Mouse (Mus musculus): ENCODE measurements around the gene Rps15. TPM values are rescaled to one million over a fixed set of nuclear protein-coding genes. Genes with fewer than 3 reads are reported as not detected.
"Not testable (repeated sequence)": the region's sequence is repeated elsewhere in the genome, so short reads cannot be mapped to it uniquely, and the experiment has no call there.

Rps15 gene
- total RNA-seq (2021), result 100 to 1,000 TPM; 703 to 732 TPM

GRCm38 (mm10) chr10:80292251-80293146, at the start of gene Rps15:
Gene Rps15 (plus strand): TSS chr10:80292453.
- intact Hi-C loops (cut with DNase I), result no loop called here
- DNase-seq (ENCODE audit: low spot score), result peak; percentile 88

- intact Hi-C loops (cut with DNase I), result no loop called here
- no peak for DNase-seq (ENCODE audit: low spot score)
Observed at GRCm38 (mm10) chr10:80242607-80243006, 49.6 kb upstream of the Rps15 start.

DNA sequence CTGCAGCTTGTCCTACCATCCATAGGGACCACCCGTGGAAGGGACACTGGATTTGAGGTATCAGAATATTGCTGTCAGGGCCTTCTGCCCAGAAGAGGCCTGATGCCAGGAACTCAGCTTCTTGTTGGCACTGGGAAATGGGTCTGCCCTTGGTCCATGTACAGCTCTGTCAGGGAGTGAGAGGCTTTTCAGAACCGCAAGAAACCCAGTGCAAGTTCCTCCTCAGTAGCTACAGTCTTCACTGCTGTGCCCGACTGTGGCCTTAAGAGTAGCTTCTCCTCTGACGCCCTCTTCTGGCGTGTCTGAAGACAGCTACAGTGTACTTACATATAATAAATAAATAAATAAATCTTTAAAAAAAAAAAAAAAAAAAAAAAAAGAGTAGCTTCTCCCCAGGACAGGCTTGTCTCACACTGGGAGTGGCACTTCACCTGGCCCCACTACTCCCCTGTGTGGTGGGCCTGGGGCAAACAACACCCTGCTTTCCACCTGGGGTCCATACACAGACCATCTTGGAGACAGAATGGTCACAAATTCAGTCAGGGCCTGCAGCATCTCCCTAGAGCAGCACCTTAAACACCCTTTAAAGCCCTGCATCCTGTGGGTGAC, 47.4 kb upstream of the Rps15 start:
- DNase-seq (ENCODE audit: low spot score), result no peak
- intact Hi-C loops (cut with DNase I), result loop anchor here (1.0 kb wide), 2 partner anchors 46 to 70 kb away; no protein-coding TSS in a partner anchor

GRCm38 (mm10) chr10:80245600-80245999, 46.7 kb upstream of the Rps15 start:
- no peak for DNase-seq (ENCODE audit: low spot score)
- intact Hi-C loops (cut with DNase I), result loop anchor here (1.0 kb wide), 2 partner anchors 46 to 70 kb away; no protein-coding TSS in a partner anchor

- no peak for DNase-seq (ENCODE audit: low spot score)
Observed at GRCm38 (mm10) chr10:80247849-80248248, 44.4 kb upstream of the Rps15 start.

DNA sequence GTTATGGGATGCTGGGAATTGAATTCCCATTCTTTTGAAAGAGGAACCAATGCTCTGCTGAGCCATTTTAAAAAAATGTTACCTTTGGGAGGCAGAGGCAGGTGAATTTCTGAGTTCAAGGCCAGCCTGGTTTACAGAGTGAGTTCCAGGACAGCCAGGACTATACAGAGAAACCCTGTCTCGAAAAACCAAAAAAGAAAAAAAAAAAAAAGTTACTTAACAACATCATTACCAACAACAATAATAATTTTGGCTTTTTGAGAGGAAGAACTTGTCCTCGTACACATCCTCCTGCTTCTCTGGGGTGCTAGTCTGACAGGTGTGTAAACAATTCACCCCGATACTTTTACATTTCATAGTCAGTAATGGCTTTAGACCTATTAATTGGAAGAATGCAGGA, 43.8 kb upstream of the Rps15 start:
- DNase-seq (ENCODE audit: low spot score); intact Hi-C loops (cut with DNase I): not testable (repeated sequence)

More at GRCm38 (mm10) chr10:80247849-80248248, 44.4 kb upstream of the Rps15 start:
- intact Hi-C loops (cut with DNase I), result no loop called here

- intact Hi-C loops (cut with DNase I), result no loop called here
- peak; percentile 92 for DNase-seq (ENCODE audit: low spot score)
Observed at GRCm38 (mm10) chr10:80248971-80249640, 43.1 kb upstream of the Rps15 start, which contains the start of gene Ndufs7. Gene Ndufs7 (plus strand): TSS chr10:80249121.

GRCm38 (mm10) chr10:80250059-80250458, 42.2 kb upstream of the Rps15 start:
- intact Hi-C loops (cut with DNase I), result no loop called here
- DNase-seq (ENCODE audit: low spot score), result no peak

GRCm38 (mm10) chr10:80250573-80250972, 41.7 kb upstream of the Rps15 start:
- intact Hi-C loops (cut with DNase I), result no loop called here
- DNase-seq (ENCODE audit: low spot score), result no peak

GRCm38 (mm10) chr10:80252011-80252410, 40.2 kb upstream of the Rps15 start:
- intact Hi-C loops (cut with DNase I), result no loop called here
- DNase-seq (ENCODE audit: low spot score), result no peak

DNA sequence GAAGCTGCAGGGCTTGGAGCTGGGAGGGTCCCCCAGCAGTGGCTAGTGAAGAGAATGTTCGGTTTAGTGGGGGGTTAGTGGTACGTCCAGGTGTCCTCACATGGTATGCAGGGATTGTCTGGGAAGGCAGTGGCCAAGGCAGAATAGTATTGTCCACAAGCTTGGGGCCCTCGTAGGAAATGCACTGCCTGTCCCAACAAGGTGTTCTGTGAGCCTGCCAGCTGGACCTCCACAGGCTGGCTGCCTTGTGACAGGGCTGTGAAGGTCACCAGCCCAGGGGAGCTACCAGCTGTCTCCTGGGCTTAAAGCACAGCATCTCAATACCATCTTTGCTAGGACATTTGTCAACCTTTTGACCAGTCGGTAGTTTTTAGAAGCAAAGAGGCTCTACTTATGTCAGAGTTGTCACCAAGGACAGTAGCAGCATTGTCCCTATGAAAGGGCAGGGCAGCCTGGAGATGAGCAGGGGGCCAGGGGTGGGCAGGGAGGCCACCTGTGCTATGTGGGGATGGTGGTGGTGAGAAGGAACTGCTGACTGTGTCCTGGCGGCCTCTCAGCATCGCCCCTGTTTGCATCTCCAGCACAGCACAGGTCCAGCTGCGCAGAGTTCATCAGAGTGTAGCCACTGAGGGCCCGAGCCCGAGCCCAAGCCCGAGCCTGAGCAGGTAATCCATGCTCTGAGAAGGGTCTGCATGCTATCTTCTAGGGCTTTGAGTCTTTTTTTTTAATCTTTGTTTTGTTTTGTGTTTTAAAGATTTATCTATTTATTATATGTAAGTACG, 39.6 kb upstream of the Rps15 start:
- intact Hi-C loops (cut with DNase I), result no loop called here
- no peak for DNase-seq (ENCODE audit: low spot score)

GRCm38 (mm10) chr10:80253551-80253950, 38.7 kb upstream of the Rps15 start:
- intact Hi-C loops (cut with DNase I), result no loop called here
- no peak for DNase-seq (ENCODE audit: low spot score)

GRCm38 (mm10) chr10:80254331-80255297, 37.6 kb upstream of the Rps15 start:
- DNase-seq (ENCODE audit: low spot score), result no peak
- intact Hi-C loops (cut with DNase I), result no loop called here

DNA sequence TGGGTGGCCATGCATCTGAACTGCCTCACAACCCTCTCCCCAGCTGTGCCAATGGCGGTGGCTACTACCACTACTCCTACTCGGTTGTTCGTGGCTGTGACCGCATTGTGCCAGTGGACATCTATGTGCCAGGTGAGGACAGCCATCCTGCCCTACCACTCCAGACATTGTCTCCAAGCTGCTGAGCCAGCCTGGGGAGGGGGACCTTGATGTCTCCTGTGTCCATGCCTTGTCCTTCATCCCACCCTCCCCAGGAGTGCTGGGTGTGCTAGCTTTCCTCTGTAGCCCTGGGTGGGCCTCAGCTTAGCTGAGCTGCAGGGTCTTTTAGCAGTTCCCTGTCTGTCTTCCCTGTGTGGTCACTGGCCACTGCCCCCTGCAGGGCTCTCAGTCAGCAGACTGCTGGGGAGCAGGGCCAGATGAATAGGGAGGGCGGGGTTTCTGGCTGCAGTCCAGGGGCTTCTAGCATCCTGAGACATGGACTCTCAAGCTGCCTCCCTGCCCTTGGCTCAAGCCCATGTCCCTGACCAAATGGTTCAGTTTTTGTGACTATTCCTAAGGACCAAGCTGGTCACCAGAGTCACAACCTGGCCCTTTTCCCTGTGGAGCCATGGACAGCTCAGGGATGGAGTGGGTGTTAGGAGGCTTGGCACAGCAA, 36.2 kb upstream of the Rps15 start:
- intact Hi-C loops (cut with DNase I), result no loop called here
- DNase-seq (ENCODE audit: low spot score), result no peak

GRCm38 (mm10) chr10:80257936-80258335, 34.3 kb upstream of the Rps15 start:
- intact Hi-C loops (cut with DNase I), result no loop called here
- no peak for DNase-seq (ENCODE audit: low spot score)

DNA sequence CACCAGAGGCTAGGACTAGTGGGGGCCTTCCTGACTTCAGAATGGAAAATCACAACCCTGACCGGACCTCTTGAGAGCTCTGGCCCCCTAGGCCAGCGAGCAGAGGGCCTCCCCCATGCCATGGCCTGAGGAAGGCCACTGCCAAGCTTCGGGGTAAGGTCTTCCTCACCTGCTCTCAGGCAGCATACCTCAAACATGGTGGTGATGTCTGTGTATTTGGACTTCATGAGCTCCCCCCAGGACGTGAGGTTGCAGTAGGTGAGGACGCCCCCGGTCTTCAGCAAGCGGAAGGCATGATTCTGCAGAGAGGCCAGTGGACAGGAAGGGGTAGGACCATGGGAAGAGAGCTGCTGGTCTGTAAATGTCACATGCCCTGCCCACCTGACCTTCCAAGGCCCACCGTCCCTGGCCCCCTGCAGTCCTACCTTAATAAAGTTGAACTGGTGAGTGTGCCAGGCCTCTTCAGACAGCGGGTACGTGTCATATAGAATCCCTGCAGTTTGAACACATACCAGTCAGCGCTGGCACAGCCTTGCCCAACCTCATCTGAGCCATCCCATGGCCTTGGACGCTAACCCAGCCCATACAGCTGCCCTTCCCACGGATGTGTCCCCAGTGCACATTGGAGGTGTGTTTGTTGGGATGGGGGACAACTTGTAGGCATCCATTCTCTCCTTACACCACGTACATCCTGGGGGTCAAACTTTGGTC, 33.3 kb upstream of the Rps15 start:
- intact Hi-C loops (cut with DNase I), result no loop called here
- no peak for DNase-seq (ENCODE audit: low spot score)

DNA sequence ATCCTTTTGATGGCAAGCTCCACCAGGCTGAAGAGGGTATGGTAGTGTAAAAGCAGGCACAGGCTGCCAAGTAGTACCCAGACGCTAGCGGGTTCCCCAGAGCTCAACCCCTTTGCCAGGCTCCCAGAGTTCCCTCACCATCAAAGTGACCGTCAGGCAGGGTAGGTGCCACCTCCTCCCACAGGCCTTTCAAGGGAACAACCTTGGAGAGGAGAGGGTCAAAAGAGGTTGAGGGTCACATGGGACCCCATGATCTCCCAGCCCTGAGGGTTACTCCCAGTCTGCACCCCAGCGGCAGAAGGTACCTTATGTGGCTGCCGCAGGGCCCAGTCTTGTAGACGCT, 32.8 kb upstream of the Rps15 start:
- DNase-seq (ENCODE audit: low spot score), result no peak
- intact Hi-C loops (cut with DNase I), result no loop called here

All from heart, postnatal 25 days (tissue).